Mouse (Mus musculus): Measurements from ENCODE around the gene 2900092C05Rik. TPM values are rescaled to one million over a fixed set of nuclear protein-coding genes. Genes with fewer than 3 reads are reported as not detected.

The 2900092C05Rik gene
- polyA plus RNA-seq (2014; fragmentation: Nextera tagmentation; extraction: Ambion mirVana) = not detected in 2 replicates

DNA sequence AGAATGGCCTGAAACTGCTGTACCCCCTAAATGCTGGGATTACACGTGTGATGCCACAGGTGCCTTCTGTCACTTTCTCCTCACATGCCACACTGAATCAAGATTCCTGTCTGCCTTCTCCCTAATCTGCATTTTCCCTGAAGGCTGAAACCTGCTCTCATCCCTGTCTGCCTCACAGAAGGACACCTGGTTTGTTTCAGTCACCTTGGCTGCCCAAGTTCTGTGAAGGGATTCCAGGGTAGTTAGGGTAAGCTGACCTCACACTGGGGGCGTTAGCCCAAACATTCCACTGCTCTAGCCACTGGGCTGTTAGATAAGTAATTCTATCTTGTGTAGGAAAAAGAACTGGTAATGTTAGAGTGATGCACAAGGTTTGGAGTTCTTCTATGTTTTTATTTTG is at the start of gene 2900092C05Rik:
TSS of gene 2900092C05Rik (plus strand) at position 301 of the 400 bp plus-strand sequence.
- Histone ChIP-seq H3K27ac (ENCODE audit: low read depth, low read length) (no peak within 1 kb of the TSS), H3K4me1 (replicated peaks; ENCODE audit: control insufficient read depth, insufficient read depth, low read length) (no peaks in the 10 kb centered on the region), H3K4me3 (ENCODE audit: low read depth, low read length) (no peak within 1 kb of the TSS), H3K9me3 (ENCODE audit: control insufficient read depth, low read length) (no peaks in the 10 kb centered on the region), H3K9ac (ENCODE audit: low read depth, low read length) (no peak within 1 kb of the TSS), H3K27me3 (replicated peaks; ENCODE audit: control insufficient read depth, insufficient read depth, low read length) (no peaks in the 10 kb centered on the region), H3K4me2 (no peak within 1 kb of the TSS), H3K36me3 (ENCODE audit: control insufficient read depth, insufficient read depth, low read length) (no peaks in the 10 kb centered on the region)
- WGBS = 42% methylated on average over 2 of the region's 2 CpGs
- DNase-seq (ENCODE audit: low spot score) (no peak), ATAC-seq (replicated peaks; ENCODE audit: low FRiP score) (no peak)

DNA sequence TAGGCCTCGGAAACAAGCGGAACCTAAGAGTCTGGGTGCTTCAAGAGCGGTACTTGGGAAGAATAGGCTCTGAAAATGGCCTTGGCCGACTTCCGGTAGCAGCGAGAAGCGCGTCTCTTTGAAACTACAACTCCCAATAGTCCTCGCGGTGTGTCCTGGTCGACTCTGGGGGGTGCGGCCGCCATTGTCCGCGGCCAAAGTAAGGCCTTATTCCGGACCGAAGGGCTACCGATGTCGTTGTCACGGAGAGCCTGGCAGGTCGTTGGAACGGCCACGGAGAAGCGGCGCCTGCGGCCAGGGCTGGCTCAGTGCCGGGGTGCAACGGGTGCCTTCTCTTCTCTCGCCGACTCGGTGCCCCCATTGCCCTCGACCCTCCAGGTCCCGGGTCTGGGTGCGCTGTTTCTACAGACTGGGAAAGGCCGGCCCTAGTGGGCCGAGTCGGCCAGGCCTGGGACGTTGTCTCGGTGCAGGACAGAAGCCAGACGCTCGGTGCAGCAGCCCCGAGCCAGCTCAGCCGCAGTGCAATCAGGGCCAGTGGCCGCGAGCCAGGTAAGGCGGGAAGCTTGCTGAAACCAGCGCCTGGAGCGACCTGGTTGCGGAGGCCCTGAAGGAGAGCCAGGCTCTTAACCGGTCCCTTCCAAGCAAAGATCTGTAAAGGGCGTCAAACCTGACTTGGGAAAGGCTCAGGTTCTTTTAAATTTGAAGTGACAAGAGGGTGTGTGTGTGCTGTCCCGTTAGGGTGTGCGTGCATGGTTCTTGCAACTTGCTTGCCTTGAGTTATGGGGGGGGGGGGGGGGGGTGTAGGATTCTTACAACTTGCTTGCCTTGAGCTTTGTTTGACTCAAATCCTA is 33.9 kb upstream of the 2900092C05Rik start, which contains the start of gene Zfp606:
TSS of gene Zfp606 (plus strand) at position 136 of the 851 bp plus-strand sequence.
- H3K4me3 ChIP-seq (ENCODE audit: low read depth, low read length) = peak within 1 kb of the TSS; percentile 83
- peak within 1 kb of the TSS; percentile 26; the same call in 1 of the 2 replicates for H3K27ac ChIP-seq (ENCODE audit: low read depth, low read length)
- H3K4me1 ChIP-seq (replicated peaks; ENCODE audit: control insufficient read depth, insufficient read depth, low read length) = peaks cover 4% of the 10 kb centered on the region; the same call in 1 of the 2 replicates
- ATAC-seq (replicated peaks; ENCODE audit: low FRiP score) = peak; percentile 95
- peak; percentile 81 for DNase-seq (ENCODE audit: low spot score)
- no peaks in the 10 kb centered on the region for H3K9me3 ChIP-seq (ENCODE audit: control insufficient read depth, low read length)
- under 1% methylated on average over 53 of the region's 53 CpGs for WGBS
- peak within 1 kb of the TSS; percentile 83 for H3K9ac ChIP-seq (ENCODE audit: low read depth, low read length)
- peaks cover 24% of the 10 kb centered on the region for H3K36me3 ChIP-seq (ENCODE audit: control insufficient read depth, insufficient read depth, low read length)
- H3K27me3 ChIP-seq (replicated peaks; ENCODE audit: control insufficient read depth, insufficient read depth, low read length) = no peaks in the 10 kb centered on the region
- H3K4me2 ChIP-seq = peak within 1 kb of the TSS; percentile 76

DNA sequence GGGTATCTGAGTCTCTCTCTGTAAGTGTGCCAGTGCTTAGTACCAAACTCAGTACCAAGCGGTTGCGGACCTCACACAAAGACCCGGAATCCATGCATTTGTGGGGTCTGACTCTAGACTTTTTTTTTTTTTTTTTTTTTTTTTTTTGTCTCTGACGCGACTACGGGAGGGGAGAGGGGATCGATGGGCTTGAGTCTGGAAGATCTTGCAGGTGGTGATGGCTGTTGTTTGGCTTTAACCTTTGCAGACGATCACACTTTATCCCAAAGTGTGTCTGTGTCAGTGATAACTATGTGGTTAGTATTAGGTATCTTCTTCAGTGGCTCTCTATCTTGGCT is 33.3 kb upstream of the 2900092C05Rik start:
- no peak overlapping the region for H3K27ac ChIP-seq (ENCODE audit: low read depth, low read length)
- WGBS = 2% methylated on average over 7 of the region's 8 CpGs
- no peaks in the 10 kb centered on the region for H3K27me3 ChIP-seq (replicated peaks; ENCODE audit: control insufficient read depth, insufficient read depth, low read length)

DNA sequence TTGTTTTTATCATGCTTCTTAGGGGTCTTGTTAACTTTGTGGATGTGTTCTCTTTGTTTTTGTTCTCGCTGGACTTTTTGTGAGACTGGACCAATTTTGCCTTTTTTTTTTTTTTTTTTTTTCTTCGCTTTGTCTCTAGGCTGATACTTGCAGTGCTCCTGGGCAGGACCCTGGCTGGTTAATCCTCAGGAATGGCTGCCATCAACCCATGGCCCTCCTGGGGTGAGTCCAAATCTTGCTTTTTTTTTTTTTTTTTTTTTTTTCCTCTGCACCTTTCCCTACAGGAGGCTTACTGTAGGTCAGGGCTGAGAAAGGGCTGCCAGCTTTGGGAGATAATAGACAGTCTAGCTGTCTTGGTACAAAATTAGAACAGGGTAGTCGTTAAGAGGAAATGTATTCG is 32.8 kb upstream of the 2900092C05Rik start:
- no peak for ATAC-seq (replicated peaks; ENCODE audit: low FRiP score)
- H3K36me3 ChIP-seq (ENCODE audit: control insufficient read depth, insufficient read depth, low read length) = peaks cover 35% of the 10 kb centered on the region
- peaks cover 4% of the 10 kb centered on the region; the same call in 1 of the 2 replicates for H3K4me1 ChIP-seq (replicated peaks; ENCODE audit: control insufficient read depth, insufficient read depth, low read length)
- DNase-seq (ENCODE audit: low spot score) = no peak
- no peak overlapping the region for H3K27ac ChIP-seq (ENCODE audit: low read depth, low read length)
- peak overlapping the region; percentile 76 for H3K4me2 ChIP-seq
- WGBS = 63% methylated on average over 4 of the region's 4 CpGs
- no peaks in the 10 kb centered on the region for H3K9me3 ChIP-seq (ENCODE audit: control insufficient read depth, low read length)
- H3K4me3 ChIP-seq (ENCODE audit: low read depth, low read length) = peak overlapping the region; percentile 83
- H3K27me3 ChIP-seq (replicated peaks; ENCODE audit: control insufficient read depth, insufficient read depth, low read length) = no peaks in the 10 kb centered on the region
- H3K9ac ChIP-seq (ENCODE audit: low read depth, low read length) = peak overlapping the region; percentile 83

More for the DNA sequence above, 33.3 kb upstream of the 2900092C05Rik start:
- H3K4me3 ChIP-seq (ENCODE audit: low read depth, low read length) = peak overlapping the region; percentile 83
- H3K4me1 ChIP-seq (replicated peaks; ENCODE audit: control insufficient read depth, insufficient read depth, low read length) = peaks cover 4% of the 10 kb centered on the region; the same call in 1 of the 2 replicates
- H3K9ac ChIP-seq (ENCODE audit: low read depth, low read length) = peak overlapping the region; percentile 83
- H3K4me2 ChIP-seq = peak overlapping the region; percentile 76
- H3K9me3 ChIP-seq (ENCODE audit: control insufficient read depth, low read length) = no peaks in the 10 kb centered on the region
- DNase-seq (ENCODE audit: low spot score) = no peak
- ATAC-seq (replicated peaks; ENCODE audit: low FRiP score) = peak; percentile 3; the same call in 1 of the 2 replicates
- peaks cover 30% of the 10 kb centered on the region for H3K36me3 ChIP-seq (ENCODE audit: control insufficient read depth, insufficient read depth, low read length)

DNA sequence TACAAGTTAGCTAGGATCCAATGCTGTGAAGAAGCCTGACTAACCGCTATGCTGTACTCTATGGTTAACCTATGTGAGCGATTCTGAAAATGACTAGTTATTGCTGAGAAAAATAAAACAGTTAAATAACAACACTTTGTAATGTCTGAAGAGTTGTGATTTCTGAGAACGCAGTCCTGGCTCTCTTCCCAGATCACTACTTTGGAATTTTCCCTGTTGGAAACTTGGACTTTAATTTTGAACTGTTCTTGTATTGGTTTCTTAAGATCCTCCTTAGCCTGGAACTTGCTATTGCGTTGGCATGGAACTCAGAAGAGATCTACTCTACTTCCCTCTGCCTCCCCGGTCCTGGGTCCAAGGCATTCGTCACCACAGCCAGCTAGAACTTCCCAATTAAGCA is 28.5 kb upstream of the 2900092C05Rik start:
- H3K36me3 ChIP-seq (ENCODE audit: control insufficient read depth, insufficient read depth, low read length) = peaks cover 71% of the 10 kb centered on the region

DNA sequence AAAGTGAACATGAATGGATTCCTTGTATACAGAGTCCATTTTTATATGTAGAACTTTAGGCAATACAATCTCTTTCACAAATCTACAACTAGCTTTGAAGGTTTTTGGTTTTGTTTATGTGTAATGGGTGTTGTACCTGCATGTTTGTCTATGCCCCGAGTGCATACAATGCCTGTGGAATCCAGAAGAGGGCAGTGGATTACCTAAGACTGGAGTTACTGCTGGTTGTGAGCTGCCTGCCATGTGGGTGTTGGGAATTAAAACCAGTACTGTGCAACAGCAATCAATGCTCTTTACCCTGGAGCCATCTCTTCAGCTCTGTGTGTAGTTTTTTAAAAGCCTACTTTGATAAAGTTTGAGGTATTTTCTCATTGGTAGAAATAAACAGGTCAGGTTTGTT is 26.4 kb upstream of the 2900092C05Rik start:
- peaks cover 83% of the 10 kb centered on the region for H3K36me3 ChIP-seq (ENCODE audit: control insufficient read depth, insufficient read depth, low read length)
- no peak overlapping the region for H3K9ac ChIP-seq (ENCODE audit: low read depth, low read length)
- WGBS = 88% methylated on average over 1 of the region's 1 CpGs
- no peak for DNase-seq (ENCODE audit: low spot score)
- no peak overlapping the region for H3K4me3 ChIP-seq (ENCODE audit: low read depth, low read length)
- H3K27me3 ChIP-seq (replicated peaks; ENCODE audit: control insufficient read depth, insufficient read depth, low read length) = no peaks in the 10 kb centered on the region
- no peak for ATAC-seq (replicated peaks; ENCODE audit: low FRiP score)
- H3K9me3 ChIP-seq (ENCODE audit: control insufficient read depth, low read length) = peaks cover 14% of the 10 kb centered on the region; the same call in 1 of the 2 replicates
- no peak overlapping the region for H3K4me2 ChIP-seq
- no peaks in the 10 kb centered on the region for H3K4me1 ChIP-seq (replicated peaks; ENCODE audit: control insufficient read depth, insufficient read depth, low read length)
- no peak overlapping the region for H3K27ac ChIP-seq (ENCODE audit: low read depth, low read length)

More for the DNA sequence above, 28.5 kb upstream of the 2900092C05Rik start:
- H3K9ac ChIP-seq (ENCODE audit: low read depth, low read length) = no peak overlapping the region
- no peaks in the 10 kb centered on the region for H3K27me3 ChIP-seq (replicated peaks; ENCODE audit: control insufficient read depth, insufficient read depth, low read length)
- WGBS = 92% methylated on average over 6 of the region's 6 CpGs
- no peak for ATAC-seq (replicated peaks; ENCODE audit: low FRiP score)
- no peak overlapping the region for H3K4me2 ChIP-seq
- H3K4me3 ChIP-seq (ENCODE audit: low read depth, low read length) = no peak overlapping the region
- H3K4me1 ChIP-seq (replicated peaks; ENCODE audit: control insufficient read depth, insufficient read depth, low read length) = peaks cover 4% of the 10 kb centered on the region; the same call in 1 of the 2 replicates
- H3K9me3 ChIP-seq (ENCODE audit: control insufficient read depth, low read length) = peaks cover 4% of the 10 kb centered on the region; the same call in 1 of the 2 replicates
- no peak overlapping the region for H3K27ac ChIP-seq (ENCODE audit: low read depth, low read length)
- DNase-seq (ENCODE audit: low spot score) = no peak

DNA sequence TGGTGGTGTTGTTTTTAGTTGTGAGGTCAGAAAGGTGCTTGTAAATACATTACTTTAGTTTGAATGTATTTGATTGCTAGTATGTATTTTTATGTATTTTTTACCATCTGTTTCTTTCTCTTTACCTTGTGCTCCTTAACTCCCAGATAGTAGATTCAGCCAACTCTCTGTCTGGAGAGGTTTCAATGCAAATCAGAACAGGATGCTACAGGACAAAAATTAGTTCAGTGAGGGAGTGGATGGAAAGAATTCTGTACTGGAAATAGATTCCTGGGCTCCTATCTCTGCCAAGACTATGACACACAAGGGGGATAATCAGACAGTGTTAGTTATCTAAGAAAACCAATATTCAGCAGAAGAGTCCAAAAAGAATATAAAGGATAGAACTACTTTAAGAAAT is 25.6 kb upstream of the 2900092C05Rik start:
- Histone ChIP-seq H3K27ac (ENCODE audit: low read depth, low read length) (no peak overlapping the region), H3K4me2 (no peak overlapping the region), H3K9ac (ENCODE audit: low read depth, low read length) (no peak overlapping the region), H3K9me3 (ENCODE audit: control insufficient read depth, low read length) (peaks cover 20% of the 10 kb centered on the region; the same call in 1 of the 2 replicates), H3K4me1 (replicated peaks; ENCODE audit: control insufficient read depth, insufficient read depth, low read length) (no peaks in the 10 kb centered on the region), H3K36me3 (ENCODE audit: control insufficient read depth, insufficient read depth, low read length) (peaks cover 83% of the 10 kb centered on the region), H3K27me3 (replicated peaks; ENCODE audit: control insufficient read depth, insufficient read depth, low read length) (no peaks in the 10 kb centered on the region), H3K4me3 (ENCODE audit: low read depth, low read length) (no peak overlapping the region)
- no peak for ATAC-seq (replicated peaks; ENCODE audit: low FRiP score)
- no peak for DNase-seq (ENCODE audit: low spot score)

DNA sequence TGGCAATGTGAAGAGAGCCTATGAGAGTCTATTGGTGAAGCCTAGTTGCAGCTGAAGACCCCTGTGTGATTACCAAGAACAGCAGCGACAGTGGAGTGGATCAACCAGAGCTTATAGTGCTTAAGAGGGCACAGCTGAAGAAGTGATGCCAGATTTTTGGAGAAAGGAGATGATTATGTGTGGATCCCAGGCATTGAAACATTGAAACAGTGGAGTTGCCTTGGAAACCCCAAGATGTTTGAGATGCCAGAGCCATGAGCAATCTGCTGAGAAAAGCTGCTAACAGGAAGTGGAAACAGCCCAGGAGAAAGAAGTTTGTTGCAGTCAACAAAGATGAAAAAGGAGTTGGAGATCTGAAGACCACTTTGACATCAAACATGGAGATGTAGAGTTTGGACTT is 1.4 kb upstream of the 2900092C05Rik start:
- DNase-seq (ENCODE audit: low spot score) (no peak), ATAC-seq (replicated peaks; ENCODE audit: low FRiP score) (no peak)
- Histone ChIP-seq H3K9me3 (ENCODE audit: control insufficient read depth, low read length) (no peaks in the 10 kb centered on the region), H3K36me3 (ENCODE audit: control insufficient read depth, insufficient read depth, low read length) (no peaks in the 10 kb centered on the region), H3K4me1 (replicated peaks; ENCODE audit: control insufficient read depth, insufficient read depth, low read length) (no peaks in the 10 kb centered on the region), H3K9ac (ENCODE audit: low read depth, low read length) (no peak overlapping the region), H3K27me3 (replicated peaks; ENCODE audit: control insufficient read depth, insufficient read depth, low read length) (no peaks in the 10 kb centered on the region), H3K4me3 (ENCODE audit: low read depth, low read length) (no peak overlapping the region), H3K27ac (ENCODE audit: low read depth, low read length) (no peak overlapping the region), H3K4me2 (no peak overlapping the region)
- WGBS = 48% methylated on average over 1 of the region's 1 CpGs
